Mouse (Mus musculus) adrenal gland, adult 8-10 months (tissue): ENCODE data around the gene Ino80e. TPM values are rescaled to one million over a fixed set of nuclear protein-coding genes. Genes with fewer than 3 reads are reported as not detected.
"Not testable (repeated sequence)": the region's sequence is repeated elsewhere in the genome, so short reads cannot be mapped to it uniquely, and the experiment has no call there.

Experiments used
- DNase-seq: peaks from one replicate; pipeline ENCODE4 v3.0.0; 2022
- total RNA-seq, 4 experiments: library from RNA; stranded (reverse); gene quantifications; 2 replicates each; pipeline ENCODE4 v1.2.4; 2022

The Ino80e gene
- total RNA-seq: 10 to 100 TPM; 42.7 to 56.2 (median 48.0) TPM

DNA sequence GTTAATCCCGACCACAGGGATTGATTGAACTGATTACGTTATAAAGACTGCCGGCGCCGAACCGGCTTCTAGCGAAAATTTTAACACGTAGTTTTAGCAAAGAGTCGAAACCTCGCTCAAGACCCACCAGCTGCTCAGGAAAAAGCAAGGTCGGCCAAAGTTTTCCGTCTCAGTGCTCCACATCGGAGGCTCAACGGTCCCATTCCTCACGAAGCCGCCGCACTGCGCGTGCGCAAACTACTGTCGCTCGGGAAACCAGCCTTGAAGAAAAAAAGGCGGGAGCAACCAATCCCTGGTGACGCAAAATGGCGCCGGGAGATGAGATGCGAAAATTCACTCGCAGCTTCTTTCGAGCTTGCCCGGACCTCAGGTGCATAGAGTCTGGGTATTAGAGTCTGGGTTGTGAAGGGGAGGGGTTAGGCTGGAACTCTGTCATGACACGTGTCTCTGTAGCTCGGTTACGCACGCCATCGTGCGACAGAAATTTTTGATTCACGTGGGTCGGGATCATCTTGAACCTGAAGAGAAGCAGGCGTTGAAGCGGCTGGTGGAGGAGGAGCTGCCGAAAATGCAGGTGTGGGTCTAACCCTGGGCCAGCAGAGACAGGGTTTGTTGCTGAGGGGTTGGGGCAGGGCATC lies at the start of gene Ino80e:
Gene Ino80e (minus strand): TSS at position 231 of the 638 bp plus-strand sequence.
- peak; percentile 93 for DNase-seq

DNA sequence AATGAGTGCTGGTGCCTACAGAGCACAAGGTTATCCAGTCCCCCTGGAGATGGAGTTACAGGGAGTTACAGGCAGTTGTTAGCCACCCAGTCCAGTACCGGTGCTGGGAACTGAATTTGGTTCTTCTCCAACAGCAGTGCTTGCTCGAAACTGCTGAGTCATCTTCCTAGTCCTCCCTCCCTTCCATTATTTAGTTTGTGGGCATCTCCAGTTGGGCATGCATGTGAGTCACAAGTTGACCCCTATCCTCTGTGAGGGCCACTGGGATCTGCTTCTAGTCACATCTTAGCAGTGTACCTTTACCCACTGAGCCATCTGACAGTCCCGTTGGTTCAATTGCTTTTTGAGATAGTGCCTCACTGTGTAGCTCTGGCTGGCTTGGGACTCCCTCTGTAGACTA lies 43.4 kb upstream of the Ino80e start:
- no peak for DNase-seq

DNA sequence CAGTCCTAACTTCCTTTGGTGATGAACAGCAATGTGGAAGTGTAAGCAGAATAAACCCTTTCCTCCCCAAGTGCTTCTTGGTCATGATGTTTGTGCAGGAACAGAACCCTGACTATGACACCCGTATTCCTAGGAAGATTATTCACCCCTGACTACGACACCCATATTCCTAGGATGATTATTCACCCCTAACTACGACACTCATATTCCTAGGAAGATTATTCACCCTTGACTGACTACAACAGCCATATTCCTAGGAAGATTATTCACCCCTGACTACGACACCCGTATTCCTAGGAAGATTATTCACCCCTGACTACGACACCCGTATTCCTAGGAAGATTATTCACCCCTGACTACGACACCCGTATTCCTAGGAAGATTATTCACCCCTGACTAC lies 37.6 kb upstream of the Ino80e start:
- DNase-seq: not testable (repeated sequence)

GRCm38 (mm10) chr7:126898102-126898990 lies 36.2 kb upstream of the Ino80e start:
- DNase-seq: peak; percentile 93

GRCm38 (mm10) chr7:126897390-126898101 lies 35.4 kb upstream of the Ino80e start:
- DNase-seq: no peak

DNA sequence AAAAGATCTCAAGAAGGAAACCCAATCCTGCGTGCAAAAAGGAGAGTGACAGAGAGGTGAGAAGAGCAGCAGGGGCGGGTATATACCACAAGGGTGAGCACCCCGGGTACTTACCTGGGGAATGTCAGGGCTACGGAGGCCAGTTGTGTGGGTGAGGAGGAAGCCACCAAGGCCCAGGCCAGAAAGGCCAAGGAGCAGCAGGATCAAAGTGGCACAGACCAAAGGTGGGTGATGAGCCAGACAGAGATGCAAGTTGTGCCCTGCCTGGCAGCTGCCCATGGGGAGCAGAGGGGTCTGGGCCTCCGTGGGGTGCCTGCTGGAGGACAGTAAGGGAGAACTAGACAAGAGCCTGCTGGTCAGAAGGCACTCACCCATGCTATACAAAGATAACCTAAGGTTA lies 34.7 kb upstream of the Ino80e start:
- DNase-seq: no peak

DNA sequence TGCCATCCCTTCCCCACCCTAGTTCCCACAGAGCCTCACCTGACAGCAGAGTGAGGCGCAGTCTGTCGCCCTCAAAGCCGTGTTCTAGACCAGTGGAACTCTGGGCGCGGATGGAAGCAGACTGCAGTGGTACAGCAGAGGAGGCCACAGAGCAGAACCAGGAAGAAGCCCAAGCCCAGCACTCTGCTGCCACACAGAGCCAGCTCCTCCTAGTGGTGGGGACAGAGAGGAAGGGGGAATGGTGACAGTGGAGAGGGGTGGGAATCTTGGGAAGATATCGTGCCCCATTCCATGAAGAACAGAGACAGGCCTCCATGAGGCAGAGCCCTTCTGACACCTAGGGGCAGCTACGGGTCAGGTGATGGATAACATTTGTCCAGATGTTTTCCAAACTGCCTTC lies 26.7 kb upstream of the Ino80e start:
- DNase-seq: no peak

- no peak for DNase-seq
Measured at GRCm38 (mm10) chr7:126887281-126887680, 25.1 kb upstream of the Ino80e start.

DNA sequence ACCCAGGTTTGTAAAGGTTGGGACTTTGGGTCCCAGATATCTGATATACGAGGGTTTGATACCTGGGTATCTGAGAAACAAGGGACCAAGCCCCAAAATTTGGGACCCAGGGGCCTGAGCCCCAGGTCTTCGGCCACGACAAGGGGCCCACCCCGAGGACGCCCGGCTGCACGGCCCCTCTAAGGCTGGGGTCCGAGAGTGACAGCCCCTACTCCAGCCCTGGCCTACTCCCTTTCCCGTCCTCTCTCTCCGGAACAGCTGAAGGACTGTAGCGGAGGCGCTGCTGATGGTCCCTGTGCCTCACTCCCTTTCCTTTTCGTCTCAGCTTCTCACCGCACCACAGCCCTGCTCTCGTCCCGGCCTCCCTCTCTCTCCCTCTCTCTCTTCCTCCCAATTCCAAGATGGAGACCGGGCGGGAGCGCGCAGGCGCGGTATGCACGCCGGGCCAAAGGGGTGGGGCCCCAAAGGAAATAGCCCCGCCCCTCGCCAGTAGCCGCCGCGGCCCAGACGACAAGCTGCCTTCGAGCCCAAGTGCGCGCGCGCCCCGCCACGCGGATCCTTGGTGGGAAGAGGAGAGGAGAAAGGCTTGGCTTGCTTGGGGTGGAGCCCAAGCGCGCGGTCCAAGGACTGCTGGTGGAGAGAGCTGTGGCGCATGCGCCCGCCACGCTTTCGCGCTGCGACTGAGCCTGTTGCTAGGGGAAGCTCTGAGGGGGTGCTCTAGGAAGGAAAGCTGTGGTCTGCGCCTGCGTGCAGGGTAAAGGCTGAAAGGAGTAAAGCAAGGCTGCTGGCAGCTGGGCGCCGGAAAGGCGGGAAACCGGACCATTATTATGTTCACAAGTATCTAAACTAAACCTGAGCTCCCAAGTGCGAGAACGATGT lies 22.3 kb upstream of the Ino80e start, which contains the start of gene Taok2:
Gene Taok2 (minus strand): TSS at position 418 of the 879 bp plus-strand sequence.
- DNase-seq: peak; percentile 99

GRCm38 (mm10) chr7:126883731-126884181 lies 21.6 kb upstream of the Ino80e start:
- DNase-seq: no peak

GRCm38 (mm10) chr7:126881040-126881439 lies 18.9 kb upstream of the Ino80e start:
- DNase-seq: no peak

DNA sequence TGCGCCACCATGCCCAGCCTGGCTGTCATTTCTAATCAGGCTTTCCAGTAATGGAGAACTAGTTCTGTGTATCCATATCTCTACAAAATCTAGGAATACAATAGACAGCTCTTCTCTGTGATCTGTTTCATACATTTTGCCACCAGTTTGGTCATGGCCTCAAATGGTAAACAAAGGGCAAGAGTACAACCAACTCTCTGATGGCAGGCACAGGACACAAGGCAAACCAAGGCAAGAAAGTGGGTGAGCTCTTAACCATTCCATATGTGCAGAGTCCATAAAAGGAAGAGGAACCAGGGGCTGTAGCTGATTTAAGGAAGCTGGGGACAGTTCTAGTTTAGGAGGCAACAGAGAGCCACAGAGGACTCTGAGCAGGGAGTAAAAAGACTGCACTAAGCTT lies 15.1 kb upstream of the Ino80e start:
- no peak for DNase-seq

DNA sequence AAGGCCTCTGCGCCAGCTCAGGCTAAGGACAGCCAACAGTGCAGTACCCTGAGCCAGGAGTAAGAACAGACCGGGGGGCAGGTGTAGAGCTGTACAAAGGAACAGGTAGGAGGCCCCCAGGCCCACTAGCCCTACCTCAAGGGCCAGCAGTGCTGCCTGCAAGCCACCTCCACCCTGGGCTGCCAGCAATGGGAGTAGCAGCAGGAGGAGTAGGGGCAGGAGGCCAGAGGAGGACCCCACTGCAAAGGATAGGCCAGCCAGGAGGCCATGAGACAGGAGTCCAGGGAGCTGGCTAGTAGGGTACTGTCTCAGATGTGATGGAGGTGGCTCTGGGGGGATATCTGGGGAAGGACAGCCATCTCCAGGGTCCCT lies 8.3 kb upstream of the Ino80e start:
- no peak for DNase-seq

DNA sequence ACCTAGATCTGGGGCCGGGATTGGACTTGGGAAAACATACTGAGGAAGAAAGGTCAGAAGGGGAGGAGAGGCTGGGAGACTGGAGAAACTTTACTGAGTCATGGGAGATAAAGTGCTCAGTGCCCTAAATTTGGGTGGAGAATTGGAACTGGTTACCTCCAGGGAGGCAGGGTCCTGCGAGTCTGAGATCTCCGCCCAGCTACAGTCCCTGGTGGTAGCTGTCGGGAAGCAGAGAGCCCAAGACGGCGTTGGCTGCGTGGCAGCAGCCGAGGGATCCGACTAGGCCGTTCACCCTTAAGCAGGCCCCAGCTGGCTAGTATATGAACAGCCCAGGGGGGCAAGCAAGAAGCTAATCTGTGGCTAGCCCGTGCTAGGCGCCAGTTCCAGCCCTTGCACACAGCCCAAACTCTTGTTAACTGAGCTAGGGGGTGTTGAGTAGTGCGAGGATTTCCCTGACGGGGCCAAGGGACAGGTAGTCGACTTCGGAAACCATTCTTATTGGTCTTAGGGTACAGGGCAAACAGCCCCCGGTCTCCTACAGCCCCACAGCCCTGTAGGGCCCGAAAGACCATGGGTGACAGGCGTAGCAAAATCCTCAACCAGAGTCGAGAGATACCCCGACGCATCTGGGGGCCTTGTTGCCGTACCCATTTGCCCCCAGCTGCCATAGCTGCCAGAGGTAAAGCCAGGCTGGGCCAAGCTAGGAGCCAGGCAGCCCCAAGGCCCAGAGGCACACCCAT lies 7.8 kb upstream of the Ino80e start:
- no peak for DNase-seq

DNA sequence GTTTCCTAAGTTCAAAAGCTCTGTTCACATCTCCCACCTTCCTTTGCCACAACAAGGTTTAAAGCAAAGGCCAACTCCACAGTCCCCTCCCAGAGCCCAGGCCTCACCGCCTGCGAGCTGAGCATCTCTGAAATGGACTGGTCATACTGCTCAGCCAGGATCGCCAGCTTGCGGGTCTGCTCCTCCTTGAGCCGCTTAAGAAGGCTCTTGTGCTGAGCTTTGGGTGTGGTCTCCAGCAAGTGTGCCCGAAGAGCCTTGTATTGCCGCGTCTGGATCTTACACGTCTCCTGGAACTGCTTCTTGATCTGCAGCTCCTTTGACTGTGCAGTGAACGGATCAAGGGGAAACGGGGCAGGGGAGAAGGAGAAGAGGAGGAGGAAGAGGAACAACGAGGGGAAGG lies 5.8 kb upstream of the Ino80e start:
- DNase-seq: no peak

DNA sequence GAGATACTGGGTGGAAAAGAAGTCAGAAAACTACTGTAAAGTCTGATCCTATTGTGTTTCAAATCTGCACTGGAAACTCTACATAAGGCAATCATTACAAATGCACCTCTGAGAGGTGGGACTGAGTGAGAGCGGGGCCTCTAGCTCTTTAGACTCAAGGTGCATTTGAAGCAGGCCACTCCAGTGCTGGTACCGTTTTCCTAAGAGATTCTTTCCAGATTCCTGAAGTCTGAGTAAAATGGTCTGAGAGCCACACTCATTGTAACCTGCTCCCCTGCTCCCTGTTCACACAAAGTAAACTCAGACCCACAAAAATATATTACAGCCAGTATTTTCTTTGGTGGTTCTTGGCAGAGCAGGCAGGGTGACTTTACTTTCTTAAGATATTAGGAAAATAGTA lies 5.4 kb upstream of the Ino80e start:
- DNase-seq: no peak

GRCm38 (mm10) chr7:126863791-126864190 lies 1.6 kb upstream of the Ino80e start:
- no peak for DNase-seq

- peak; percentile 95 for DNase-seq
Measured at GRCm38 (mm10) chr7:126861429-126862130, 597 bp downstream of the Ino80e start, which contains the start of gene Hirip3. Gene Hirip3 (plus strand): TSS chr7:126861972.

GRCm38 (mm10) chr7:126860987-126861386 lies 1.2 kb downstream of the Ino80e start:
- no peak for DNase-seq

DNA sequence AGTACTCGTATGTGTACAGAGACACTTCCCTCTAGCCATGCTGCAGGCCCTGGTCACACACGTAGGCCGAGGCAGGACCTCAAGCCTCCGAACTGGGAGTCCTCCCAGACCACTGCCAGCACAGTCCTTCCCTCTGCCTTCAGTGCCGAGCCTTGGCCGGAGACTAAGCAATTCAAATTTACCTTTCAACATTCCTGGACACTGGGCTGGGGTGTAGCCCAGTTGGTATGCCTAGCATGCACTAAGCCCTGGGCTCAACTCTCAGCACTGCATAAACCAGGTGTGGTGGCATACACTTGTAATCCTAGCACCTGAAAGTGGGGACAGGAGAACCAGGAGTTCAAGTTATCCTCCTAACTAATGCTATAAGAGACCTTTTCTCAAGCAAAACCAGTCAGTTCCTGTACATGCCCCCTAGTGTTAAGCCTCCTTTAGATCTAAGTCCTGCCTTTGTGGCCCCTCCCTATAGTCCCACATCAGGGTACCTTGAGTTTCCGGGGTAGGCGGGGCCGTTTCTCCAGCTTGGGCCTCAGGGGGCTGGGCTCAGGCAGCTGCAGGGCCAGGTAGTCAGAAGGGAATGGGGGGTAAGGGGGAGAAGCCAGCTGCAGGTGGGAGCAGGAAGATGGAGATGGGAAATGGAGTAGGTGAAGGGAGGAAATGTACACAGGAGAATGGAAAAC lies 5.3 kb downstream of the Ino80e start:
- DNase-seq: no peak
